Mouse (Mus musculus) thymus, postnatal 14 days (tissue): ENCODE measurements around the gene Dnm3.

Experiments used
- DNase-seq: peaks from one replicate; pipeline ENCODE4 v3.0.0; 2021

Gene Dnm3

DNA sequence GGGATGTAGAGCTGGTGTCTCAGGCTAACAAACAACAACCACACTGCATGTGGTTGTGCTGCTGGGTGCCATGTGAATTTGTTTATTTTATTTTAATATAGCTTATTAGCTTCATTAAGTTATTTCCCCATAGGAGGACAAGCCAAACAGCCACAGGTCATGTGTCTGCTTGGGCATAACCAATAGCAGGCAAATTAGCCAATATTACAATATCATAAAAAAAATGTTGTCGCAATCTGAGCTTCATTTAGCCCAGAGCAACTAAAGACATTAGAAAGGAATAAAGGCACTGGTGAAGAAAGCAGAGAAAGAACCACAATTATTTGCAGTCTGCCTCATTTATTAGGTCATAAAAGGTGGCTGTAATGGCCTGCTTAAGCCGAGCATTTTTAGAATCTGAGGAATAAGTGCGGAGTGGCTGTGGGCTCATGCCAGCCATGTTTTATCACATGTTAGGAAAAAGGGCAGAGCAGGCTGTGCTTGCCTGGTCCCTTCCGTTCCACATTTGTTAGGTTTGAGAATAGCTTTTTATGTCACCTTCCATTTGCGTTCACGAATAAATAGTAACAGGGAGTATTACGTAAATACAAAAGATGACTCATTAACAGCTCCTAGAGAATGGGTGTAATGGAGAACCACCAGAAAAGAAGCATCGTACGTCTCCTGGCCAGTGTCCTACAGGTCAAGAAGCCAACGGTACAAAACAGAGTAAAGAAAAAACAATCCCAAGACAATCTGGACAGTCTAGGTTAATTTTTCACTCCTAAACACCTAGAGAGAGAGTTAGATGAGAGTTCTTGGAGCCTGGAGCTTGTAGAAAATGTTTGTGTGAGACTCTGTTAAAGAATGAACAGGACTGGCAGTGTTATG is 376.6 kb downstream of the Dnm3 start:
- DNase-seq, result no peak

DNA sequence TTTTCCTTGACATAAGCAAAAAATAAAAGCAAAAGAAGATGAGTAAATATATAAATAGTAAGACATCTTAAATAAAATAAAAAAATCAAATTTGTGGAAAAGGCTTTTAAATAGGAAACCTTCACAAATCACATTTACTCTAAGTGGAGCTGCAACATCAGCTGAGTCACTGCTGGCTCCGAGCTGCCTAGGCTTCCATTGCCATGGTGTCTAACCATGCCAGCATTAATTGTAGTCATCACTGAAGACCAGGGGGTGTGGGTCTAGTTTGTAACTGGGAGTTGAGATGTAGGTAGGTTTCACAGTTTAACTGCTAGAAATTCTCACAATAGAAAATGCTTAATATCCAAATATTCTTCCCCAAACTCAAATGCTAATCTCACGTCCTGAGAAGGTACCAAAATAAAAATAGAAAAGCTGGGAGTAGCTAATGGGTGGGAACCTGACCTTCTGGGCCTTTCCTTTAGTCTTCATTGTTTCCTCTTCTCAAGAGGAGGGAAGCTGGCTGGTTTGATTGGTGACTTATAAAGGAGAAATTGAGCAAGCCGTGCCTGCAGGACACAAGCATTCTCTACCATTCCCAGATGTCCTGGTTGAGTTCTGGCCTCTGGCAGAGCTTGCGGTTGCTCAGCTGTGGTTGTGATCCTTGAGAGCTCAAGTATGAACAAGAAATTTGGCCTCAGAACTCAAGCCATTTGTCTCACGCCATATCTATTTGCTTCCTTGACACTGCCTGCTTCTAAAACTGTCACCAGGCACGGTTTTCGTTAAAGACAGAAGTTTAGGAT is 377.6 kb downstream of the Dnm3 start:
- DNase-seq, result no peak

DNA sequence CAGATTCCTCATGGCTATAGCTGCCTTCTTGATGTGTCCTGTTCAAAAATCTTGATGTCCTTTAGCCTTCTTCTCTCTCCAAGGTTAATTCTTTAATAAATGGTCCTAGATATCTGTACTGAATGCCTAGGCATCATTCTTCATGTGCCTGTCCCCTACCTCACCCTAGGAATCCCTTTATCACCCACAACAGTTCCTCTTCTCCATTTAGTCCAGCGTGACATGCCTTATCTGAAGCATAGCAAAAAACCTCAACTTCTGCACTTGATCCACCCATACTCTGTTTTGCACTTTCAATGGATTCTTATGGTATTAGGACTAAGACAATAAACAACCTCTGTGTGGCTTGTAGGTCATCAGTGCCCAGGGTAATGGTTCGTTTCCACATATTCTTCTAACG is 378.6 kb downstream of the Dnm3 start:
- no peak for DNase-seq

GRCm38 (mm10) chr1:162094523-162095272 is 383.1 kb downstream of the Dnm3 start:
- DNase-seq, result no peak

- DNase-seq, result no peak
Observed at GRCm38 (mm10) chr1:162093806-162094522, 383.9 kb downstream of the Dnm3 start.

DNA sequence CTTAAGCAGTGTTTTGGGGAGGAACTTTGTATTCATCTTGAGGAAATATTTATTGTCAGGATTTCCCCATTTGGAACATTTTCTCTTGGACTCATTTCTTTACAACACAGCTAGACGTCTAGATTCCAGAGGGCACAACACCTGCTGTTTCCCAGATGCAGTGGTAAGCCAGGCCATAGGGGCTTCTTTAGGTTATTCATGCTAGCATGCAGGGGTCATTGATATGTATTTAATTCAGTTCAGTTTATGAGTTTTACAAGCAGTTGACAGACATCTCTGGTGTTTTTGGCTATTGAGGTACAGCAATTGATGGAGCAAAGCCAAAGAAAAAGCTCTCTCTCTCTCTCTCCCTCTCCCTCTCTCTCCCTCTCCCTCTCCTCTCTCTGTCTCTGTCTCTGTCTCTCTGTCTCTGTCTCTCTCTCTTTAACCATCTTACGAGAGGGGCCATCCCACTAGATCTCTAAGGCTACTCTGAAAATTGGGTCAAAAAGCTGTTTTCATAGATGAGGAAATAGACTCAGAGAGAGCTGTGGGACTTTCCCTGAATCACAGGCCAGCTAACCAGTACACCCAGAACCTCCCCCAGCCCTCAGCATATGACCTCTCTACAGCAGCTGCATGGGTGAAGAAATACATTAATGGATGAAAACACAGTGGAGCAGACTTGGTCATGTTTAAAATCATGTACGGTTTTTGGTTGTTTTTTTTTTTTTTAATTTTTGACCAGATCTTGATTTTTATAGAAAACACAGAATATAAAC is 384.8 kb downstream of the Dnm3 start:
- DNase-seq, result no peak

GRCm38 (mm10) chr1:162092401-162092800 is 385.4 kb downstream of the Dnm3 start:
- DNase-seq, result no peak

DNA sequence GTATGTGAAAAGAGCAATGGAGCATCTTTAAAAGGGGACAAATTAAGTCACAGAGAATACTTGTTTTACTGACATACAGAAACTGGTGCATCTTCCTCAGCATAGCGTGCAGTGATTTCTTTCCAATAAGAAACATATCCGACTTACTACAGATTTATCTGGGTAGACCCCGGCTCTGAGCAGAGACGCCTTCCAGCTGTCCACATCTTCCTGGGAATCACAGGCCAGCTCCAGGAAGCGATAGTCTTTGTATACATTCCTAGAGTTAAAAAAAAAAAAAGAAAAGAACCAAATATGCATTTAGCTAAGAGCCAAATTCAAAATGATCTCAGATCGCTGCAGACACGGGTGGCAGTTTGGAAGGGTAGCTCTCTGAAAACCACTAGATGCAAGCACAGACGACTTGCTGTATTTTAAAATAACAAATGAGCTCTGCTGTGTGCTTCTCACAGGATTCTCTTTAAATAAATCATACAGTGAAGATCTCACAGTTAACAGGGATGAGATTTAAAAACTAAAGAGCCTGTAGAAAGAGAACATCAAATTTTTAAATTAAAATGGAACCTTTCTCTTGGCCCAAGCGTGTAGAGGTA is 393.9 kb downstream of the Dnm3 start:
- no peak for DNase-seq

- no peak for DNase-seq
Observed at GRCm38 (mm10) chr1:162083354-162083753, 394.5 kb downstream of the Dnm3 start.

- DNase-seq, result no peak
Observed at GRCm38 (mm10) chr1:162082711-162083110, 395.1 kb downstream of the Dnm3 start.

GRCm38 (mm10) chr1:162081693-162082372 is 396.0 kb downstream of the Dnm3 start:
- DNase-seq, result no peak

DNA sequence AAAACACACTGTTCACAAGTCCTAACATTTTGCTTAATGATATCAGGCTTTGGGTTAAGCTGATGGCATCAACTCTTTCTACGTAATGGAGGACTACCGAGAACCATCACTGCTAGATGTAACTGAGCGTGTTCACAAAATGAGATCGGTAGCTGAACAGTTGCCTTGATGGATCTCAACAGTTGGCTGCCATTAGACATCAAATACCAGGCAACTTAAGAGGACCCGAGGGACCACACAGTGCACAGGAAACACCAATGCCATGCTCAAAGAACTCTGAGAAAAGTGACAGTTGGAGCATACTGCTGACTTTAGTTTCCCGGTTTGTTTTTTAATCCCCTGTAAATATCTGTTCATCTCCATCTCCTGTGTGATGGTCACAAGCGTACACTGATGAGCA is 397.8 kb downstream of the Dnm3 start:
- no peak for DNase-seq

DNA sequence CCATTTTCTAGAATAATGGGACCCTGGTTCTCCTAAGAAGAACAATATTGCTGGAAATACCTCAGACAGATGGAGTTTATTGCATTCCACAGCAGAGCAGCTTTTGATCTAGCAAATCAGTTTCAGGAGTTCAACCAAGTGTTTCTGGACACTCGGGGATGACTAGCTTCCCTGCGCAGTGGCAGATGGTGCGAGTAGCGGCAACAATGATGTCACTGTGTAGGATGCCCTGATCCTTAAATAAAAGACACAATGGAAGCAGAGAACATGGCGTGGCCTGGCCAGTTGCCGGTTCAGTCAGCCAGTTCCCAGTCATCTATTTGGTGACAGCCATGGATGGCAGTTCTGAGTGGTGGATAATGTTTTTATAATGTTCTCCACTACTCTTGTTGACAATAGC is 400.4 kb downstream of the Dnm3 start:
- no peak for DNase-seq

DNA sequence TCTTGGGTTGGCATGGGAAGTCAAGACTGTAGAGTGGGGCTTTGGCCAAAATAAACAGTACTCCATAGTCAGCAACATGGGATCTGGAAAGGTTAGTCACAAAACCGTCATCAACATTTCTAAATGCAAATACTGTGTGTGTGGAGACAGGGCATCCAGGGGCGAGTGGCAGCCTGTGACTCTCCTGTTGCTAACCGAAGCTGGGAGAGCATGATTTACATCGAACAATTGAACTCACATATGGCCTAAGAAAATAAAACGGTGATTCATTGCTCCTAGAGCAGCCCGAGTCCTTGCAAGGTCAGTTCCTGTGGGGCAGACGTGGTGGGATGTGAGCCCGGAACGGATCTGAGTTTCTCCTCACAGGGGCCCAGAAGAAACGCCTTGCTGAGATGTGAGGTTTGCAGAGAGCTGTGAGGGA is 401.2 kb downstream of the Dnm3 start:
- DNase-seq, result no peak

GRCm38 (mm10) chr1:162075831-162076230 is 402.0 kb downstream of the Dnm3 start:
- no peak for DNase-seq

GRCm38 (mm10) chr1:162075416-162075815 is 402.4 kb downstream of the Dnm3 start:
- DNase-seq, result no peak

DNA sequence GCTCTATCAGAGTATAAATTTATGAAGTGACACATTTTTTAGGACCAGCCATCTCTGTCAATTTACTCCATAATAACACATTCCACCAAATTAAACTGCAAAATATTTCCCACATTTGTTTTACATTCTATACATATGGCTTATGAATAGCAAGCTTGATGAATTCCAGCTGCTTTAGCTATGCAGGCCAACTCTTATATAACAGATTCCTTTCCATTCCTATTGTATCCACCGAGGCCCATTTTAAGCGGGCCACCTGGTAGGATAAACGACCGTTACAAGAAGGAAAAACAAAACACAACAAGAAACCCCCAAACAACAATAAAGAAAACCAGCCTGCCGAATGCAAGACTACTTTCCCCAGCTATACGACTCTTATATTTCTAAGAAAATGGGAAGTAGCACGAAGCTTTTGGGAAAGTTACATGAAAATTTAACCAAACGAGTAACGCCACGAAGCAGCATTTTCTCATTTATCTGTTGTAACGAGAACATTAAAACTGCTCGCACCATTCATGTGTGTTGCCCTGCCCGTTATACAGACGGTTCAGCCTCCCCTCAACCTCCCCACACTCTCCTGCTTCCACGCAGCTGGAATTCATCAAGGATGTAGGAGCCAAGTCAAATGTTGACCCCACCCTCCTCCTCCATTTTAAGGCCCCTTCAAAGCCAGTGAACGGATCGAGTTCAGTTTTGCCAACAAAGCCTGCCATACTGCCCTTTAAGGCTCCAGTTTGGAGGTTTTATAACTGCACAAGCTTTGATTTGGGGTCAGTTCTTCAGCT is 403.0 kb downstream of the Dnm3 start:
- no peak for DNase-seq

GRCm38 (mm10) chr1:162072917-162073578 is 404.8 kb downstream of the Dnm3 start:
- no peak for DNase-seq

DNA sequence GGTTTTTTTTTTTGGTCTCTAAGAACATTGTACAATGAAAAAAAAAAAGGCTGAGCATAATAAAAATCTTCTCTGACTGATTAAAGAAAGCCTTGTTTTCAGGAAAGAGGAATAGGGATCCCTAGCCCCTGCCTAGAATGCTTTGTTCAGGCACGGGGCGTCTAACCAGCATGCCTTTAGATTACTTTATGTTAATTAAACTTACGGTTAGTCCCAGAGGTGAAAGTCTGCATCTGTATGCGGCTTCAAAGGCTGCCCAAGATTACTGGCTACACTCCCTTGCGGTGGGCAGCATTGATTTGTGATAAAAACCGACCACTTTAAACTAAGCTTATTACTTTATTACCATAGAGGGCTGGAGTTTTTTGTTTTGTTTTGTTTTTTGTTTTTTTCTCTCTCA is 424.2 kb downstream of the Dnm3 start:
- DNase-seq, result no peak
